ENCODE assay signal across 10 mouse cellular contexts in genomic region chr10:111099059-111099811, GRCm38 (mm10).
DNase-seq lines count a peak whose midpoint lies in the region; ATAC-seq and TF ChIP-seq lines count a peak whose summit lies in the region.
"Had no signal": no experiment of that assay in that cellular context is flagged by ENCODE, and none has a peak within 500 bp of the region (broad histone marks: within the 10 kb centered on the region; RNA-seq: fewer than 3 reads in every experiment).

No protein-coding gene starts in this region.

- peak; percentile 27; the same call in 1 of the 2 replicates for ATAC-seq in forebrain, postnatal 0 days
- peak; percentile 68 for ATAC-seq in midbrain, embryonic 13.5 days

- H3K27me3 ChIP-seq in heart, embryonic 10.5 days (ENCODE audit: insufficient read depth, poor library complexity, severe bottlenecking) = no peaks in the 10 kb centered on the region
- H3K27me3 ChIP-seq in embryonic facial prominence, embryonic 10.5 days (replicated peaks; ENCODE audit: low read depth, poor library complexity, severe bottlenecking) = no peaks in the 10 kb centered on the region
- no peaks in the 10 kb centered on the region for H3K27me3 ChIP-seq in forebrain, postnatal 0 days (ENCODE audit: insufficient read depth, low read length)
- H3K27me3 ChIP-seq in midbrain, embryonic 13.5 days = no peaks in the 10 kb centered on the region
- H3K27me3 ChIP-seq: liver, embryonic 13.5 days; megakaryocyte, embryonic 14.5 days had no signal

- peaks cover 28% of the 10 kb centered on the region for H3K4me1 ChIP-seq in heart, embryonic 10.5 days
- peaks cover 32% of the 10 kb centered on the region for H3K4me1 ChIP-seq in embryonic facial prominence, embryonic 10.5 days
- peaks cover 7% of the 10 kb centered on the region for H3K4me1 ChIP-seq in forebrain, postnatal 0 days (ENCODE audit: insufficient read depth)
- H3K4me1 ChIP-seq in midbrain, embryonic 13.5 days (replicated peaks) = peaks cover 14% of the 10 kb centered on the region

- H3K9ac ChIP-seq in forebrain, postnatal 0 days = peak overlapping the region; percentile 33
- 0 out of 2 replicates have a peak overlapping the region, but pooled peaks have one; percentile 10 for H3K9ac ChIP-seq in midbrain, embryonic 13.5 days (replicated peaks)
- H3K9ac ChIP-seq: liver, embryonic 13.5 days had no signal

- TF ChIP-seq CTCF in forebrain, postnatal 0 days (IDR thresholded peaks at IDR 0.05; ENCODE audit: low read depth) = no peak

- no peak for DNase-seq in heart, embryonic 10.5 days (ENCODE audit: low spot score)
- DNase-seq in heart, postnatal 36 days = no peak
- DNase-seq in embryonic facial prominence, embryonic 10.5 days (ENCODE audit: low spot score) = no peak
- no peak for DNase-seq in forebrain, postnatal 0 days
- no peak for DNase-seq in thymus, postnatal 4 days
- DNase-seq in adrenal gland, adult 18-20 months (ENCODE audit: low spot score in 2 of 2) = no peak
- DNase-seq in gastrocnemius, postnatal 25 days = no peak

- intact Hi-C loops in heart, postnatal 36 days (cut with DNase I) = no loop called here

- no peaks in the 10 kb centered on the region for H3K36me3 ChIP-seq in heart, embryonic 10.5 days
- no peaks in the 10 kb centered on the region for H3K36me3 ChIP-seq in embryonic facial prominence, embryonic 10.5 days (replicated peaks)
- H3K36me3 ChIP-seq in forebrain, postnatal 0 days (ENCODE audit: insufficient read depth) = no peaks in the 10 kb centered on the region
- no peaks in the 10 kb centered on the region for H3K36me3 ChIP-seq in midbrain, embryonic 13.5 days
- H3K36me3 ChIP-seq: liver, embryonic 13.5 days had no signal

- WGBS in heart, embryonic 10.5 days = 82% methylated on average over 5 of the region's 5 CpGs
- 78% methylated on average over 5 of the region's 5 CpGs for WGBS in embryonic facial prominence, embryonic 10.5 days
- WGBS in forebrain, postnatal 0 days = 39% methylated on average over 5 of the region's 5 CpGs
- WGBS in midbrain, embryonic 13.5 days = 56% methylated on average over 5 of the region's 5 CpGs

- no peak overlapping the region for H3K4me3 ChIP-seq in heart, embryonic 10.5 days
- no peak overlapping the region for H3K4me3 ChIP-seq in embryonic facial prominence, embryonic 10.5 days
- no peak overlapping the region for H3K4me3 ChIP-seq in forebrain, postnatal 0 days (ENCODE audit: low read depth, low read length)
- H3K4me3 ChIP-seq in midbrain, embryonic 13.5 days (replicated peaks) = no peak overlapping the region
- H3K4me3 ChIP-seq: liver, embryonic 13.5 days; megakaryocyte, embryonic 14.5 days had no signal

- H3K27ac ChIP-seq in heart, embryonic 10.5 days = peak overlapping the region; percentile 76; the same call in 1 of the 2 replicates
- H3K27ac ChIP-seq in embryonic facial prominence, embryonic 10.5 days (replicated peaks) = peak overlapping the region; percentile 83
- H3K27ac ChIP-seq in forebrain, postnatal 0 days (ENCODE audit: low read depth, low read length) = peak overlapping the region; percentile 68; the same call in 1 of the 2 replicates
- H3K27ac ChIP-seq in midbrain, embryonic 13.5 days = peak overlapping the region; percentile 71
- H3K27ac ChIP-seq: liver, embryonic 13.5 days had no signal

- no peak overlapping the region for H3K4me2 ChIP-seq in forebrain, postnatal 0 days (ENCODE audit: low read depth)
- H3K4me2 ChIP-seq in midbrain, embryonic 13.5 days (replicated peaks) = no peak overlapping the region
- H3K4me2 ChIP-seq: liver, embryonic 13.5 days had no signal

- no peaks in the 10 kb centered on the region for H3K9me3 ChIP-seq in heart, embryonic 10.5 days
- H3K9me3 ChIP-seq in embryonic facial prominence, embryonic 10.5 days = no peaks in the 10 kb centered on the region
- no peaks in the 10 kb centered on the region for H3K9me3 ChIP-seq in forebrain, postnatal 0 days (ENCODE audit: low read length)
- H3K9me3 ChIP-seq in midbrain, embryonic 13.5 days = no peaks in the 10 kb centered on the region
- H3K9me3 ChIP-seq: liver, embryonic 13.5 days; megakaryocyte, embryonic 14.5 days had no signal
